Mouse (Mus musculus) R1 (cell line): ENCODE results near the gene Sema4a.

ENCODE experiments used
- DNase-seq: peaks from one replicate; pipeline ENCODE4 v3.0.0-alpha.2; 2018; ENCODE audit warnings: low read depth, low spot score

The Sema4a gene

DNA sequence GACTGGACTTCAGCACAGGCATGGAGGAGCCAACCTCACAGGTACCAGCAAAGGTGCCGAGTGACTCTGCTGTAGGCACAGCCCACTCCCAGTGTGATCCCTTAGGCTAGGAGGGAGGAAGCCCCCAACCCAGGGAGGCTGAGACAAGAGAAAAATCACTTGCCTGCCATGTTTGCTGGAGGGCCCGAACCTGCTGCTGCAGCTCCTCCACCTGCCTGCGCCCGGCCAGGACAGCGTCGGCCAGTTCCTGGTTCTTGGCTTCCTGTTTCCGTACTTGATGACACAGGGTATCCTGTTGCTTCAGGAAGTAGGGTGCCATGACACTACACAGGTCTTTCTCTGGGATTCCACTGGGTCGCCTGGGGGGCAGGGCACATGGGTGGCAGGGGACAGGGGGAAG, 65.2 kb downstream of the Sema4a start:
- DNase-seq = no peak

DNA sequence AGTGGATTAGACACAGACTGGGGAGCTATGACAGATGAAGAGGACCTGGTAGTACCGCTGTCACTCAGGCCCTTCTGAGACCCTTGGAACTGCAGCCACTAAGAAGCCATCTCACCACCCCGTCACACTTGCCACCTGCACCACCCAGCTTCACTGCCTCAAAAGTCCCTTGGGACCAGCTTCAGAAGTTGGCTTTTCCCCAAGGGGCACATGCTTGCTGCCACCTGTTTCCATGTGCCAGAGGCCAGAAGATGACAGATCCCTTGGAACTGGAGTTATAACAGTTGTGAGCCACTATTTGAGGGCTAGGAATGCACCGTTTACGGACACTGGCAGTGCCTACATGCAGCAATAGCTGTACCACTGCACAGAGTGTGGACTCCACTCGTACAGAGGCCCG, 65.7 kb downstream of the Sema4a start:
- no peak for DNase-seq

DNA sequence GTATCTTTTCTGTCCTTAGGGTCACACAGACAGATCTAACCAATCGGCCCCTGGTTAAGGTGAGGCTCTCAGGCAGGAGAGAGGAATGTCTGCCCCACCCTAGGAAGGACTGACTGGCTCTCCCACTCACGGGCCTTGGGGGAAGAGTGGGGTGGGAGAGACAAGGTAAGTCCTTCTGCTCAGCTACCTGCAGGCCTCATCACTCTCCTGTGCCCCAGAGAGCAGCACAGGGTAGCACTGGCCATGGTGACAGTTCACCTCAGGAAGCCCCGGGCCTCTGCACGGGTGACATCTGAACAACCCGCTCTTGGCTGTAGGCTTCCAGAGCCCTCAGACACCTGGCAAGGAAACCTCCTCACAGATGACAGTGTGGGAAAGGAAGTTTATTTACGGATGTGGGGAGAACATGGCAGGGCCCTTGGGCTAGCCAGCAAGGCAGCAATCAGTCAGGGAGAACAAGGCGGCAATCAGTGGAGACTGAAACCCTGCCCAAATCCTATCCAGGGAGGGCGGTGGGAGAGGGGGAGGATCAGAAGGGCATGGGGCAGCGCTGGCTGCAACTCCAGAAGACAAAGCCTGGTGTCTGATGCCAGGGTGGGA, 67.1 kb downstream of the Sema4a start:
- peak; percentile 46 for DNase-seq
